Mouse (Mus musculus): ENCODE results near the gene Tmem117. TPM values are rescaled to one million over a fixed set of nuclear protein-coding genes. Genes with fewer than 3 reads are reported as not detected.

The Tmem117 gene
- polyA plus RNA-seq, 1 experiment from 2014 or later, result 7.7 TPM

DNA sequence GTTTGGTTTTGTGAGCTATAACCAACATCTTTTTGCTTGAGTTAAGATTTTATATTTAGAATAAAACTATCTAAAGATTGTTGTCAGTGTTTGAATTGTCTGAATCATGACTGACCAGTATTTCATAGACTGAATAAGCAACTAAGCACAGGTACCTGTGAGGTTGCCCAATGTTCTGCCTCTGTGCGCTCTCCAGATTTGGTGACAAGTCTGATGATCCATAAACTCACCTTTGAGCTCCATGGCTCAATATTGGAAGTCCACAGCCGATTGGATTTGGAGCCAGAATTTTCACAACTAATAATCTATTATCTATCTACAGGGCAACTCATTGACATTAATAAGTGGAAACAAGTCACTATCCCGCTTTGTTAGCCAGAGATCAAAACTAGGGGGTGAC is 312.9 kb downstream of the Tmem117 start:
- no peak for ATAC-seq
- CTCF ChIA-PET, result no interaction called here
- POLR2A ChIA-PET, result interaction anchor here (0.6 kb wide), 1 partner anchor 66 kb away, joined by 4 read pairs; no protein-coding TSS in a partner anchor
- no peaks in the 10 kb centered on the region for H3K27me3 ChIP-seq
- no peak for DNase-seq (ENCODE audit: low read depth, low spot score)
- TF ChIP-seq CTCF (IDR thresholded peaks at IDR 0.05), result no peak
- in situ Hi-C loops (cut with MboI; ENCODE audit: low pct_unique_long_range_greater_than_20kb), result no loop called here

DNA sequence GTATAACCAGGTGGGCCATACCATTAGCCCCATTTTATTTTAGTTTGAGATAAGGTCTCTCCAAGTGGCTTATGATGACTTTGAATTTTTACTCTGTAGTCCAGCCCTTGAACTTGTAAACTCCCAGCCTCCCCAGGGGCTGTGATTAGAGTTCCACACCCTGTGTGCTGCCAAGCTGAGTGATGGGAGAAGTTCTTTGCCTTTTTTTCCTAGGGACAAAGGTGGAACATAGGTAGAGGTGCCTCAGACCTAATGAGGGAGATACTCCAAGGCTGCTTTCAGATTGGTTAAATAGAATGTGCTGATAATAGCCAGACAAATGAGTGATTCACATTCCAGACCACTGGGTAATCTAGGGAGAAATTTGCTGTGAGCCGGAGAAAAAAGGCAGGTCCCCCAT is 313.4 kb downstream of the Tmem117 start:
- ChIA-PET POLR2A (interaction anchor here (0.6 kb wide), 1 partner anchor 67 kb away, joined by 4 read pairs; no protein-coding TSS in a partner anchor), CTCF (no interaction called here)
- ATAC-seq (no peak), DNase-seq (ENCODE audit: low read depth, low spot score) (no peak)
- H3K27me3 ChIP-seq, result no peaks in the 10 kb centered on the region
- in situ Hi-C loops (cut with MboI; ENCODE audit: low pct_unique_long_range_greater_than_20kb), result no loop called here
- TF ChIP-seq CTCF (IDR thresholded peaks at IDR 0.05), result no peak

DNA sequence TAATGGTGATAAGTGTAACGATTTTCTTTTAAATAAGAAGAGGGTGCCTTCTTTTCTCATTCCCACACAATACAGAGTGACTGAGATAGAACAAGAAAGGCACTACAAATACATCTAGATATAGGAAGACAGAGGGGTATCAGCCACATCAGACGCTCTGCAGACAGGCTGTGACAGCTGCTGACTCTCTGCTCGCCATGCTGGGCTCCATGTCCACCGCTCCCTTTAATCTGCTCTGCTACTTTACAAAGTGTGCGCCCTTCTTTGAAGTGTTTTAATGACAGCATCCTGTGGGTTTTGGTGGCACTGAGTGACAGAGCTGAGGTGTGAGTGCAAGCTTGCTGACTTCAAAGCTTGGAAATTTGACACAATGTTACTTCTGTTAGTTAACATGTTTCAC is 314.9 kb downstream of the Tmem117 start:
- no peaks in the 10 kb centered on the region for H3K27me3 ChIP-seq
- ChIA-PET CTCF (no interaction called here), POLR2A (no interaction called here)
- ATAC-seq, result no peak
- TF ChIP-seq CTCF (IDR thresholded peaks at IDR 0.05), result no peak
- in situ Hi-C loops (cut with MboI; ENCODE audit: low pct_unique_long_range_greater_than_20kb), result no loop called here
- DNase-seq (ENCODE audit: low read depth, low spot score), result no peak

DNA sequence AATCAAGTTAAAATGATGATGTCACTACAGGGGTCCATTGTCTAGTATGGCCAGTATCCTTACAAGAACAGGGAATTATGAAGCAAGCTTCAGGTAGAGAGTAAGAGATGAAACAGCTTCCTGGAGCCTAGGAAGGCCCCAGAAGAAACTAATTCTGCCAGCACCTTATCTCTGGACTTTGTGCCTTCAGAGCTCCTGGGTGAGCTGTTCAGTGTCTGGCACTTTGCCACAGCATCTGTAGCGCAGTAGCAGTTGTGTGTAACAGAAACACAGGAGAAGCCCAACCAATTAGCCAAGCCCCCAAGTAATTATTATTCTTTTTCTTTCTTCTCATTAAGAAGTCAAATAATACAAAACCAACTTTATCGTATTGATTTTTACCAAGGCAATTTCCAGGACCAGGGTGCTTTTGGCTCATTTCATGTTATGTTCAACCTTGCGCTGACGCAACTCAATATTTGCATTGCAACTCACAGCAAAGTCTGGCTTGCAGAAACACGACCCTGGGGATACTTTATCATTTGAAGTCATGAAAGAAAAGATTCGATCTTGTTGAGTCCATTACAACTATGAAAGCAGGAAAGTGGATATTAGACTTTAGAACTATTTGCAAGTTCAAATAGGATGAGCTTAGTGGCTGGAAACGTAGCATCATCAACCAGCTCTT is 322.5 kb downstream of the Tmem117 start:
- ChIA-PET CTCF (no interaction called here), POLR2A (interaction anchor here (0.6 kb wide), 1 partner anchor 180 kb away, joined by 3 read pairs; no protein-coding TSS in a partner anchor)
- H3K27me3 ChIP-seq, result no peaks in the 10 kb centered on the region
- in situ Hi-C loops (cut with MboI; ENCODE audit: low pct_unique_long_range_greater_than_20kb), result no loop called here
- no peak for DNase-seq (ENCODE audit: low read depth, low spot score)
- TF ChIP-seq CTCF (IDR thresholded peaks at IDR 0.05), result no peak
- ATAC-seq, result no peak

DNA sequence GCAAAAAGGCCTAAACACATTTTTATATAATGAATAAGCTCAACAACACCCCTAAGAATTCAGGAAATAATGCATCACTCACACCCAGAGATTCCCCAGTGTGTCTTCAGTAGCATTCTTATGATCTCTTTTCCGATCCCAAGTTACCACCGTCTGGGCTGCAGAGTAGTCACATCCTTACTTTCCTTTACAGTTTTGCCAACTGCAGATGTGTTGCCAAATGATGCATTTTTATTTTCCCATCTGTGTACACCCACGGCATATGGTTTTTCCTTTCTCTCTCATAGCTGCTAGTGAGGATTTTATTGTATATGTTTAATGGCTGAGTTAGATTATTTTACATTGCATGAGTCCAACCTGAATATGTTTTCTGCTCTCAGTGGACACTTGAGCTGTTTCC is 327.7 kb downstream of the Tmem117 start:
- ATAC-seq, result no peak
- CTCF ChIA-PET, result interaction anchor here (0.8 kb wide), 1 partner anchor 11 kb away, joined by 3 read pairs; no protein-coding TSS in a partner anchor
- DNase-seq (ENCODE audit: low read depth, low spot score), result no peak
- H3K27me3 ChIP-seq, result no peaks in the 10 kb centered on the region
- POLR2A ChIA-PET, result interaction anchor here (0.6 kb wide), 1 partner anchor 16 kb away, joined by 3 read pairs; no protein-coding TSS in a partner anchor
- no peak for TF ChIP-seq CTCF (IDR thresholded peaks at IDR 0.05)
- in situ Hi-C loops (cut with MboI; ENCODE audit: low pct_unique_long_range_greater_than_20kb), result no loop called here

DNA sequence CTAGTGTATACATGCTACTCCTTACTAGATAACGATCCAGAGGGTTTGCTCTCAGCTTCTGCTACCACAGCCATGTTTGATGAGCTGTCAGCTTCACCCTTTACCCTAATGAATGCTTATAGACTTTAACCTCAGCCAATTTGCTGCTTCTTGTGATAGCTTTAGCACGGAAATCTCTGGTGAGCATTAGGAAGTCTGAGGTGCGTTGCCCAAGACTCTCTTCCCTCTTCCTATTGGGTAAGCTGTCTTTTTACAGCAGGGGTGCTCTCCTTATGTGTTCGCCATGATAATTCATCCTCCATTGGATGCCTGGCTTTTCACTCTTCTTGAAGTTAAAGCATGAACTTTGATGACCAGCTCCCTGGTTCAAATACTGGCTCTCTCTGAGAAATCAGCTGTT is 328.2 kb downstream of the Tmem117 start:
- TF ChIP-seq CTCF (IDR thresholded peaks at IDR 0.05), result no peak
- in situ Hi-C loops (cut with MboI; ENCODE audit: low pct_unique_long_range_greater_than_20kb), result no loop called here
- no peak for DNase-seq (ENCODE audit: low read depth, low spot score)

DNA sequence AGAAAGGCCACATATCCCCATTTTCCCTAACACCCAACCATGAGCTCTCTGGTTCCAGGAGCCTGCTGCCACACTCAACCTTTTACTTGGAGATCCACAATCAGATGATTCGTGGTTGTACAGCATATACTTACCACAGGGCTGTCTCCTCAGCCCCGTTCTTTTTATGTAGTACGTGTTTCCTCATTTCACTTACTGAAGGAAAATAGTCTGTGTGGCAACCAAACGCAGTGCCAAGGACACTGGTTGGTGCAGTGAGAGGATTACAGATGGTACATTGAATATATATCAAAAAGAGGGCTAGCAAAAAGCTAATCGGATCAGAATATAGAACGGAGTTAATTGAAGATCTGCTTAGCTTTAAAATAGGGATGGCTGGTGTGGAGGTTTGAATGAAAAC is 338.0 kb downstream of the Tmem117 start:
- in situ Hi-C loops (cut with MboI; ENCODE audit: low pct_unique_long_range_greater_than_20kb), result no loop called here
- ChIA-PET POLR2A (no interaction called here), CTCF (no interaction called here)
- TF ChIP-seq CTCF (IDR thresholded peaks at IDR 0.05), result no peak
- H3K27me3 ChIP-seq, result no peaks in the 10 kb centered on the region
- DNase-seq (ENCODE audit: low read depth, low spot score) (no peak), ATAC-seq (no peak)

More for the DNA sequence above, 328.2 kb downstream of the Tmem117 start:
- CTCF ChIA-PET, result interaction anchor here (0.8 kb wide), 1 partner anchor 12 kb away, joined by 3 read pairs; no protein-coding TSS in a partner anchor
- ATAC-seq, result no peak
- H3K27me3 ChIP-seq, result no peaks in the 10 kb centered on the region
- POLR2A ChIA-PET, result interaction anchor here (0.6 kb wide), 2 partner anchors 13 to 16 kb away, joined by 3 read pairs; no protein-coding TSS in a partner anchor

- ChIA-PET CTCF (interaction anchor here (0.6 kb wide), 1 partner anchor 14 kb away, joined by 3 read pairs; no protein-coding TSS in a partner anchor), POLR2A (no interaction called here)
- H3K27me3 ChIP-seq, result no peaks in the 10 kb centered on the region
- ATAC-seq (no peak), DNase-seq (ENCODE audit: low read depth, low spot score) (no peak)
- in situ Hi-C loops (cut with MboI; ENCODE audit: low pct_unique_long_range_greater_than_20kb), result no loop called here
- TF ChIP-seq CTCF (IDR thresholded peaks at IDR 0.05), result no peak
These were observed 339.6 kb downstream of the Tmem117 start for GRCm38 (mm10) chr15:94968403-94969180.

DNA sequence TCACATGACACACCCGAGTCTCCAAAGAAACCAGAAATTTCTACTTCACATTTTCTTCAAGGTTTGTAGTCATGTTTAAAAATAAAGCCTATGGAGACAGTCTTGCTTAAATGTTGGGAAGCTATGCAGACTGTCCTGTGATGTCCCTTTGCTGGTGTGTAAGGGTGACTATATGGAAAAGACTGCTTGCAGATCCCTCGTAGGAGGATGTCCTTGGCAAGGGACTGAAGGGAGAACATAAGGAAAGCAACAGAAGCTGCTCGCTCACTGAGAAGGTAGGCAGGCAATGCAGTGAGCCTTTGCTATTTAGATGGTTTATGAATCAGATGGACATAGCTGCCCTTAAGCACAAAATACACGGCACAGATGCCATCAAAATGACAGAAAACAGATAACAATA is 352.8 kb downstream of the Tmem117 start:
- no peak for ATAC-seq
- no peak for DNase-seq (ENCODE audit: low read depth, low spot score)
- in situ Hi-C loops (cut with MboI; ENCODE audit: low pct_unique_long_range_greater_than_20kb), result no loop called here
- H3K27me3 ChIP-seq, result no peaks in the 10 kb centered on the region
- TF ChIP-seq CTCF (IDR thresholded peaks at IDR 0.05), result no peak
- POLR2A ChIA-PET, result no interaction called here
- CTCF ChIA-PET, result interaction anchor here (0.9 to 1.6 kb wide), 3 partner anchors 12 to 23 kb away, joined by 3 to 4 read pairs (median 4); no protein-coding TSS in a partner anchor

- no peak for DNase-seq (ENCODE audit: low read depth, low spot score)
- CTCF ChIA-PET, result no interaction called here
- ATAC-seq, result no peak
- H3K27me3 ChIP-seq, result no peaks in the 10 kb centered on the region
- TF ChIP-seq CTCF (IDR thresholded peaks at IDR 0.05), result no peak
- in situ Hi-C loops (cut with MboI; ENCODE audit: low pct_unique_long_range_greater_than_20kb), result no loop called here
- POLR2A ChIA-PET, result no interaction called here
These were observed 366.3 kb downstream of the Tmem117 start for GRCm38 (mm10) chr15:94995352-94995751.
